Mouse (Mus musculus): Measurements from ENCODE around the gene Otoa. TPM values are rescaled to one million over a fixed set of nuclear protein-coding genes. Genes with fewer than 3 reads are reported as not detected.

Otoa gene
- polyA plus RNA-seq, 1 experiment from 2014 or later = not detected

DNA sequence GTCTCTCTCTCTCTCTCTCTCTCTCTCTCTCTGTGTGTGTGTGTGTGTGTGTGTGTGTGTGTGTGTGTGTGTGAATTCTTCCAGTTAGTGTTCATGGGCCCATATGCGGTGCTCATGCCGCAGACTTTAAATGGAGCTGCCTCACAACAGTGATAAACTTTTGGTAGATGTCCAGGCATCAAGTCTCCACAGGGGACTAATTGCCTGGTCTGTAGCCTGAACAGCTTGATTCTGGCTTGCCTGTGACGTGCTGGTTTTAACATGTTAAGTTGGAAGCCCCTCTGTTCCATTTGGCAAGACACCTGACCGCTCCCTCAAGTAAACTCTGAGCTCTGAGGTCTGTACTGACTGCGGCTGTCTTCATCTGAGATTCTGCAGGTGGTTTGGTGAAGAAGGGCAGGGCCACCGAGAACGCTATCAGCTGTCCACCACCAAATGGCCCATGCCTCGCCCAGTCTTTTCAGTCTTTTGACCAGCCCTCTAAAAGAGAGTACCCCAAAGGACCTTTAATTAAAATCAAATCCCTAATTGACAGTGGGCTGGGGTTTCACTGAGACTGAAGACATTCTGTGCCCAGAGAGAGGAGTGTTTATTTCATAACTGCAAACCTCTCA, 3.5 kb downstream of the Otoa start:
- Histone ChIP-seq H3K36me3 (peaks cover 2% of the 10 kb centered on the region; the same call in 1 of the 2 replicates), H3K4me1 (peaks cover 16% of the 10 kb centered on the region), H3K4me2 (replicated peaks) (no peak overlapping the region), H3K9me3 (0 out of 2 replicates have a peak, but pooled peaks cover 2% of the 10 kb centered on the region), H3K9ac (replicated peaks) (no peak overlapping the region), H3K27ac (replicated peaks) (no peak overlapping the region), H3K4me3 (no peak overlapping the region), H3K27me3 (no peaks in the 10 kb centered on the region)
- ATAC-seq (replicated peaks) = peak; percentile 47
- 29% methylated on average over 8 of the region's 8 CpGs for WGBS

DNA sequence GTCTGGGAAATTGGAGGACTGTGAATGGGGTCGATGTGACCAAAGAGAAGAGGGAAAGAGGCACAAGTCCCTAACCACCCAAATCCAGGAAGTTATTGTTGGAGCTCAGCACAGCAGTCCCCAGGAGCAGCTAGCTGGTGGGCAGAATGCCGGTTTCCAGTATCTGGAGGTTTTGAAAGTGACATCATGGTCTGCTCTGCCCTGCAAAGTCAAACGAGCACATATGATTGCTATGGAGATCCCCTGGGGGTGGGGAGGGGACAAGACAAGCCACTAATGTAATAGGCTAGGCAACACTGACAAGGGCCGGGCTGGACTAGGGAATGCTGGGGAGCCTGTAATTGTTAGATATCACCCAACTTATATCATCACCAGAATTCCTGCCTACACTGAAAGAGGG, 4.0 kb downstream of the Otoa start:
- H3K4me3 ChIP-seq = no peak overlapping the region
- peak; percentile 42 for ATAC-seq (replicated peaks)
- no peaks in the 10 kb centered on the region for H3K27me3 ChIP-seq
- H3K4me1 ChIP-seq = peaks cover 16% of the 10 kb centered on the region
- 8% methylated on average over 4 of the region's 4 CpGs for WGBS
- peaks cover 2% of the 10 kb centered on the region; the same call in 1 of the 2 replicates for H3K36me3 ChIP-seq
- no peak overlapping the region for H3K4me2 ChIP-seq (replicated peaks)
- 0 out of 2 replicates have a peak, but pooled peaks cover 1% of the 10 kb centered on the region for H3K9me3 ChIP-seq
- no peak overlapping the region for H3K9ac ChIP-seq (replicated peaks)
- no peak overlapping the region for H3K27ac ChIP-seq (replicated peaks)

DNA sequence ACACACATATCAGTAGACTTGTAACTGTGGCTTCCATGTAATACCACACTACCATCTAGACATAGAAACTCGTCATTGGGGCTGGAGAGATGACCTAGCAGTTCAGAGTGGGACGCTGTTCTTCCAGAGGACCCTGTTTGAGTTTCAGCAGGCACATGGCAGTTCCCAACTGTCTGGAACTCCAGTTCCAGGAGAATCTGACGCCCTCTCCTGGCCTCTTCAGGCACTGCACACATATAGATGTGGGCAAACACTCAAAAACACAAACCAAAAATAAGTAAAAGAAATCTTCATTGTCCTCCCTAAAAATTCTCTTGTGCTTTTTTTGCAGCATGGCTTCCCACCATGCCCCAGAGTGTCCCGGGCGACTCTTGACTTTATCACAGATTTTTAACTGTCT, 7.3 kb downstream of the Otoa start:
- H3K4me3 ChIP-seq = no peak overlapping the region
- no peak overlapping the region for H3K4me2 ChIP-seq (replicated peaks)
- H3K4me1 ChIP-seq = peaks cover 9% of the 10 kb centered on the region
- 77% methylated on average over 5 of the region's 5 CpGs for WGBS
- no peak overlapping the region for H3K9ac ChIP-seq (replicated peaks)
- H3K9me3 ChIP-seq = no peaks in the 10 kb centered on the region
- no peak overlapping the region for H3K27ac ChIP-seq (replicated peaks)
- no peak for ATAC-seq (replicated peaks)
- H3K36me3 ChIP-seq = no peaks in the 10 kb centered on the region
- H3K27me3 ChIP-seq = no peaks in the 10 kb centered on the region

DNA sequence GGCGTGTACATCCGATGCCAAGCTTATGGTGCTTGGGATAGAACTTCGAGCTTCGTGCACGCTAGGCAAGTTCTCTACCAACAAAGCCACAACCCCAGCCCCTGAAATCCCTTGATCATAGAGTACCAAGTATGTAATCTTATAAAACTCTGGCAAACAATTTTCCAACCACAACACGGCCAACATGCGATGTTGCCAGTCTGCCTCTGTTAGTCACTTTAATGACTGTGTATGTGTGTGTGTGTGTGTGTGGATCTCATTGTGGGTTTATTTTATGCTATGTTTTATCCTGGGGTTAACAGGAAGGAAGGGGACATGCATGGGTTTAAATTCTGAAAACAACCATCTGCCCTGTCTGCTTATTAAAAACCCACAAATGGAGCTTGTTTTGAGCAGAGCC, 9.3 kb downstream of the Otoa start:
- Histone ChIP-seq H3K36me3 (no peaks in the 10 kb centered on the region), H3K9ac (replicated peaks) (no peak overlapping the region), H3K9me3 (no peaks in the 10 kb centered on the region), H3K27me3 (no peaks in the 10 kb centered on the region), H3K27ac (replicated peaks) (no peak overlapping the region), H3K4me1 (no peaks in the 10 kb centered on the region; the same call in 1 of the 2 replicates), H3K4me2 (replicated peaks) (no peak overlapping the region), H3K4me3 (no peak overlapping the region)
- ATAC-seq (replicated peaks) = no peak
- whole genome bisulfite sequencing = 93% methylated on average over 7 of the region's 7 CpGs

DNA sequence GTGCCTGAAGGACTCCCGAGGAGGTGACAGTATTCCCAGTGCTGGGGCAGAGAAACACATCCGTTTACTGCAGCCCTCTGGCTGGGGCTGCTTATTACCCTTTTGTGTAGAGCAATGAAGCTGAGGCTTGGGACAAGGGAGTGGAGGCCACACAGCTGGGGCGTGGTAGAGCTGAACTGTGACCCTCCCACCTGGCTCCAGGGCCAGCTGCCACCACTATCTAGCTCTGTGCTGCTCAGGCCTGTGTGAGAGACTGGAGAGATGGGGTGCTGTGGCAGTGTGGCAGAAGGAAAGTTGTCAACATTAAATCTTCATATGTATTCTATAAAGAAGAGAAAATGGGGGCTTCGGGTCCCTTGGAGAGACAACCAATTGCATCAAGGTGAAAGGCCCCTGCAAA, 11.6 kb downstream of the Otoa start:
- Histone ChIP-seq H3K4me2 (replicated peaks) (no peak overlapping the region), H3K9ac (replicated peaks) (no peak overlapping the region)
- 71% methylated on average over 4 of the region's 4 CpGs for WGBS

DNA sequence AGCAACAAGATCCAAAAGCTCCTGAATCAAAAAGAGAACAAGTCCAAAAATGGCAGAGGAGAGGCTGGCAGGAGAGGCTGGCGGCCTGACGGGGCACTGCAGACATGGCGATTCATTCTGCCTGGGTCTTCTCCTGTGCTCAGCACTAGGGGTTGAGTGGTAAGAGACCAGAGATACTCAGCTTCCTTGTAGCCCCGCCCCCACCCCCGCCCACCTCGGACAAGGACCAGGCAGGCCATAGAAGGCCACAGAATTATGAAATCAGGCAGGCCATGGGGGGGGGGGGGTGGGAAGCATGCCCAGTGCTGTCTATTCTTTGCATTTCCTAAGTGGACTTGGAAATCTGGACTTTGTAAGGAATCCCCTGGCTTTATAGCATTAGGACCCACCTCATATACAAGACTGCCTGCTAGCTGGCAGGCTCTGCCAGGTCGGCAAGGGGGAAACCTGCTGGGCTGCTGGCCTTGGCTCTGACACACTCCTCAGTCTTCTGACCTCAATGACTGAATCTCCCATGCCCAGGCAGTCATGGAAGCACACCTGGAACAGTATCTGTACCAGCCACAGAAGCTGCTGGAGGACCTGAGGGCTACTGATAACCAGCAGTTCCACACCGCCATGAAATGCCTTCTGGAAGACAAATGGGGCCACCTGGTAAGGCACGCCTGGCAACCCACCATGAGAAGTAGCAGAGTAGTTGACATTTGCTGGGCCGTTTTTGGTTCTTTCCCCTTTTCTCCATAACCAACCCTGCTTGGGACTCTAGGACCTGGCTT, 17.4 kb downstream of the Otoa start:
- Histone ChIP-seq H3K4me1 (no peaks in the 10 kb centered on the region), H3K36me3 (no peaks in the 10 kb centered on the region), H3K4me3 (no peak overlapping the region), H3K9ac (replicated peaks) (no peak overlapping the region), H3K27ac (replicated peaks) (no peak overlapping the region), H3K9me3 (no peaks in the 10 kb centered on the region), H3K4me2 (replicated peaks) (no peak overlapping the region), H3K27me3 (no peaks in the 10 kb centered on the region)
- ATAC-seq (replicated peaks) = no peak
- 72% methylated on average over 10 of the region's 10 CpGs for WGBS

More for the DNA sequence above, 11.6 kb downstream of the Otoa start:
- ATAC-seq (replicated peaks) = no peak
- Histone ChIP-seq H3K27ac (replicated peaks) (no peak overlapping the region), H3K4me3 (no peak overlapping the region), H3K27me3 (no peaks in the 10 kb centered on the region), H3K9me3 (no peaks in the 10 kb centered on the region), H3K36me3 (no peaks in the 10 kb centered on the region), H3K4me1 (no peaks in the 10 kb centered on the region)

DNA sequence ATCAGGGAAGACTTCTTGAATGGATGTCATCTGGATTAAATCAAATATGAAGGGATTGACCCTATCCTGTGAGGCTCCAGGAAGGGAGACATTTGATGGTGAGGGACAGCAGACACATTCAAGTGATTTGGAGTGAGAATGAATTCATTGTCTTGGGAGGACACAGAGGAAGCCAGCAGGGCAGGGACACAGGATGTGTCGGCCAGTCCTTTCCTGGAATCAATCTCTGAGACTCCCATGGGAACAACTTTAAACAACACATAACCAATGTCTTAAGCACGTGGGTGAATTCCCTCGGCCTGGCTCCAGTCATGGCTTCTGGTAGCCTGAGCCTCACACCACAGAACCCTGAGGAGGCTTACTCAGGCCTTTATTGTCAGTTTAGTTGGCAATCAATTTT, 26.4 kb downstream of the Otoa start:
- no peak overlapping the region for H3K4me2 ChIP-seq (replicated peaks)
- H3K9me3 ChIP-seq = no peaks in the 10 kb centered on the region
- no peak overlapping the region for H3K4me3 ChIP-seq
- no peak overlapping the region for H3K9ac ChIP-seq (replicated peaks)
- H3K27ac ChIP-seq (replicated peaks) = no peak overlapping the region
- H3K4me1 ChIP-seq = no peaks in the 10 kb centered on the region
- ATAC-seq (replicated peaks) = no peak
- H3K27me3 ChIP-seq = no peaks in the 10 kb centered on the region
- WGBS = 76% methylated on average over 3 of the region's 3 CpGs
- no peaks in the 10 kb centered on the region for H3K36me3 ChIP-seq

DNA sequence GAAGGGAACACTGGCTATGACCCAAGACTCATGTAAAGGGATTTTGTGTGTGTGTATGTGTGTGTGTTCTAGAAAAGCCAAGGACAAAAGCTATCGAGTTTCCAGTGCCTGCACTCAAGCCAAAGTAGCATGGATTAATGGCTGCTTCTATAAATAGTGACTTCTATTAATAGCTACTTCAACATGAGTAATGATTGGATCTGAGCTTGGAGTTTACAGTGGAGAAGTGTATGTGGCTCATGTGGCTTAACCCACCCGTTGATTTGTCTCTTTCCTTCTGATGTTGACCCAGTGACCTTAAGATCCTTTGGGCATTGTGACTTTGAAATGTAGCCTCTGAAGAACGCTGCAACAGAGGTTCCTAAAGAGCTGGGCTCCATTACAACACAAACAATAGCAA, 29.9 kb downstream of the Otoa start:
- no peaks in the 10 kb centered on the region for H3K27me3 ChIP-seq
- H3K27ac ChIP-seq (replicated peaks) = no peak overlapping the region
- H3K4me2 ChIP-seq (replicated peaks) = no peak overlapping the region
- no peak overlapping the region for H3K9ac ChIP-seq (replicated peaks)
- no peaks in the 10 kb centered on the region for H3K36me3 ChIP-seq
- H3K4me1 ChIP-seq = no peaks in the 10 kb centered on the region
- no peaks in the 10 kb centered on the region for H3K9me3 ChIP-seq
- H3K4me3 ChIP-seq = no peak overlapping the region
- no peak for ATAC-seq (replicated peaks)
- WGBS = 53% methylated on average over 3 of the region's 3 CpGs

DNA sequence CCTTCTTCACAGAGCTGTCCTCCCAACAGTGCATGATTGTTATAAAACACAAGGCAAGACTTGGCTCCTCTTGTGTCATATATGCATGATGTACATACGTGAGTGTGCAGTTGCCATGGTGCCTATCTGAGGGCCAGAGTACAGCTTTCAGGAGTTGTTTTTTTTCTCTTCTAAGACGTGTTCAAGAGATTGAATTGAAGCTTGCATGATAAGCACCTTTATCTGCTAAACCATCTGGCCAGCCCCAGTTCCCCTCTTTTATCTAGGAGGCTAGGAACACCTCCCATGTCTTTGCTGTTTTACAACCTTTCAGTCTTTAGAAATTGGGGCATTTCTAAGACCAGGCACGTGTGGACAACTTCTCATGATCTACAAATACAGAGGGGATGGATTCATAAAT, 30.3 kb downstream of the Otoa start:
- no peaks in the 10 kb centered on the region for H3K9me3 ChIP-seq
- WGBS = 76% methylated on average over 3 of the region's 3 CpGs
- no peak for ATAC-seq (replicated peaks)

DNA sequence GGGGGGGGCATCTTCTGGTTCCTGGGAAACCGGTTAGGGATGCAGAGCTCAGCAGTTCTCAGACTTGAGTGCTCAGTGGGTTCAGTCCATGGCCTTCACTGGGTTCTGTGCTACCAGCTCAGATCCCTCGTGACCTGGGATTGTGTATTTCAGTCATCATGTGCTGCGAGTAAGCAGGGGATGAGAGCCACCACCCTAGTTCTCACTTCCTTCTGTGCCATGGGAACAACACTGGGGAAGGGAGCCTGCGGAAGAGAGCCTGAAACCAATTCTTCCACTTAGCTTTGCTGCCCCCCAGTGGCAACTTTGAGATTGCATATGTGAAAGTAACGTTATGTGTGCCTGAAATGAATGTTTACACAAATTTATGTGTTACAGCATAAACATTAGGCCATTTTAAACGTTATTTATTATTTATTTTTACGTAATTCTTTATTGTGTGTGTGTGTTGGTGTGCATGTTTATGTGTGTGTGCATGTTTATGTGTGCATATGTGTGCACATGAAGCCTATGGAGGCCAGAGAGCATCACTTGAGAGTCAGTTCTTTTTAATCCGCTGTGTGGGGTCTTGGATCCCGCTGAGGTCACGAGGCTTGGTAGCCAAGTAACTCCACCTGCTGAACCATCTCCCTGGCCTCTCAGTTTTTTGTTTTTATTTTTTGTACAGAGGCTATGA, 38.8 kb downstream of the Otoa start:
- H3K4me2 ChIP-seq (replicated peaks) = no peak overlapping the region
- WGBS = 13% methylated on average over 10 of the region's 10 CpGs
- no peaks in the 10 kb centered on the region for H3K36me3 ChIP-seq
- no peaks in the 10 kb centered on the region for H3K9me3 ChIP-seq
- no peak overlapping the region for H3K9ac ChIP-seq (replicated peaks)
- H3K4me3 ChIP-seq = no peak overlapping the region
- ATAC-seq (replicated peaks) = peak; percentile 81
- H3K4me1 ChIP-seq = no peaks in the 10 kb centered on the region
- no peaks in the 10 kb centered on the region for H3K27me3 ChIP-seq
- no peak overlapping the region for H3K27ac ChIP-seq (replicated peaks)

More for the DNA sequence above, 30.3 kb downstream of the Otoa start:
- no peak overlapping the region for H3K9ac ChIP-seq (replicated peaks)
- H3K4me2 ChIP-seq (replicated peaks) = no peak overlapping the region
- H3K27ac ChIP-seq (replicated peaks) = no peak overlapping the region
- H3K36me3 ChIP-seq = no peaks in the 10 kb centered on the region
- no peaks in the 10 kb centered on the region for H3K4me1 ChIP-seq
- no peak overlapping the region for H3K4me3 ChIP-seq
- H3K27me3 ChIP-seq = no peaks in the 10 kb centered on the region

DNA sequence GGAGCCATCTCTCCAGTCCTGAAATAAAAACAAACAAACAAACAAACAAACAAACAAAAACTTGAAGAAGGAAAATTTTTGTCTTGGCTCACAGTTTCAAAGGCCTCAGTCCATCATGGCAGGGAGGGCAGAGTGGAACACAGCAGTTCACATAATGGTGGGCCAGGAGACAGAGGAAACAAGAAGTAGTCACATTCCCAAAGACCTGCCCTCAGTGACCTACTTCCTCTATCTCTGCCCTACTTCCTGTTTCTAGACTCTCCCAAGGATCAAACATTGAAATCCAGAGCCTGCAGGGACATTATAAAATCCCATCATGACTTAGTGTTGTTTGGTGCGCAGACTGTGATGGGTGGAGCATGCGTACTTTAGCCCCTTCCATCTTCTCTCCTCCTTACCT, 49.4 kb downstream of the Otoa start:
- Histone ChIP-seq H3K4me3 (no peak overlapping the region), H3K9ac (replicated peaks) (no peak overlapping the region), H3K4me2 (replicated peaks) (no peak overlapping the region), H3K9me3 (no peaks in the 10 kb centered on the region), H3K4me1 (no peaks in the 10 kb centered on the region), H3K36me3 (no peaks in the 10 kb centered on the region), H3K27me3 (no peaks in the 10 kb centered on the region), H3K27ac (replicated peaks) (no peak overlapping the region)
- ATAC-seq (replicated peaks) = no peak
- WGBS = 97% methylated on average over 2 of the region's 2 CpGs

DNA sequence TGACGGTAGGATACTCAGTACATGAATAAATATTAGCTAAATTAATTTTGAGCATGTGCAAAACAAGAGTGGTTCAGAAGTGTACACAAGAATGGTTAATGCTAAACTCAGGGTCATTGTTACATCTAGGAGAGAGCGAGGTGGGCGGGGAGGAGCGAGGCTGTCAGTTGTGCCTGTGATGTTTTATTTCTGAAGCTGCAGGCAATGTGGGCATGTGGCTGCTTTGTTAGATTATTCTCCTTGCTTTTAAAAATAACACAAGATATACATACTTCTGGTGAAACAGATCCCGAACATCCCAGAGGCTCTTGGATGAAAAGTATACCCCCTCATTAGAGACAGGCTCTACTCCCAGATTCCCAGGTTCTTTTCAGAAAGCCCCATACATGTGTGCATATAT, 59.8 kb downstream of the Otoa start:
- no peaks in the 10 kb centered on the region for H3K36me3 ChIP-seq
- no peak overlapping the region for H3K4me3 ChIP-seq
- no peaks in the 10 kb centered on the region for H3K4me1 ChIP-seq
- no peak overlapping the region for H3K4me2 ChIP-seq (replicated peaks)
- H3K27me3 ChIP-seq = no peaks in the 10 kb centered on the region
- H3K9ac ChIP-seq (replicated peaks) = no peak overlapping the region
- H3K9me3 ChIP-seq = no peaks in the 10 kb centered on the region
- WGBS = 76% methylated on average over 5 of the region's 5 CpGs
- no peak overlapping the region for H3K27ac ChIP-seq (replicated peaks)
- no peak for ATAC-seq (replicated peaks)
